Mouse (Mus musculus): Measurements from ENCODE around the gene Gm42742. TPM values are rescaled to one million over a fixed set of nuclear protein-coding genes. Genes with fewer than 3 reads are reported as not detected.
A peak's percentile ranks its signal among the peaks of the same experiment; 100 is the strongest.

The Gm42742 gene
- polyA plus RNA-seq, 1 experiment from 2014 or later: 83.4 TPM

- Histone ChIP-seq H3K4me1 (no peaks in the 10 kb centered on the region), H3K4me2 (no peak overlapping the region), H3K9me3 (no peaks in the 10 kb centered on the region), H3K36me3 (peaks cover 17% of the 10 kb centered on the region), H3K4me3 (no peak overlapping the region), H3K9ac (no peak overlapping the region), H3K27ac (no peak overlapping the region), H3K27me3 (no peaks in the 10 kb centered on the region)
- no peak for ATAC-seq (ENCODE audit: insufficient number of reproducible peaks, insufficient read depth, low FRiP score, low TSS enrichment, low read depth)
- 67% methylated on average over 10 of the region's 10 CpGs for WGBS
Measured at GRCm38 (mm10) chr7:126984667-126985444, 36.0 kb downstream of the Gm42742 start.

GRCm38 (mm10) chr7:126983113-126983512 lies 37.8 kb downstream of the Gm42742 start:
- Histone ChIP-seq H3K27me3 (no peaks in the 10 kb centered on the region), H3K36me3 (peaks cover 35% of the 10 kb centered on the region), H3K4me2 (no peak overlapping the region), H3K9me3 (no peaks in the 10 kb centered on the region), H3K4me3 (no peak overlapping the region), H3K27ac (no peak overlapping the region), H3K9ac (no peak overlapping the region), H3K4me1 (no peaks in the 10 kb centered on the region)
- no peak for ATAC-seq (ENCODE audit: insufficient number of reproducible peaks, insufficient read depth, low FRiP score, low TSS enrichment, low read depth)
- WGBS: 81% methylated on average over 7 of the region's 7 CpGs

GRCm38 (mm10) chr7:126982054-126982453 lies 38.8 kb downstream of the Gm42742 start:
- no peak for ATAC-seq (ENCODE audit: insufficient number of reproducible peaks, insufficient read depth, low FRiP score, low TSS enrichment, low read depth)
- no peak overlapping the region for H3K9ac ChIP-seq
- no peaks in the 10 kb centered on the region for H3K9me3 ChIP-seq
- WGBS: 88% methylated on average over 4 of the region's 4 CpGs
- peaks cover 37% of the 10 kb centered on the region for H3K36me3 ChIP-seq
- H3K27ac ChIP-seq: no peak overlapping the region
- H3K4me1 ChIP-seq: peaks cover 2% of the 10 kb centered on the region
- H3K4me3 ChIP-seq: no peak overlapping the region
- H3K4me2 ChIP-seq: no peak overlapping the region
- H3K27me3 ChIP-seq: no peaks in the 10 kb centered on the region

GRCm38 (mm10) chr7:126981601-126982000 lies 39.3 kb downstream of the Gm42742 start:
- peaks cover 5% of the 10 kb centered on the region for H3K4me1 ChIP-seq
- H3K27me3 ChIP-seq: no peaks in the 10 kb centered on the region
- H3K4me2 ChIP-seq: no peak overlapping the region
- ATAC-seq (ENCODE audit: insufficient number of reproducible peaks, insufficient read depth, low FRiP score, low TSS enrichment, low read depth): no peak
- peaks cover 37% of the 10 kb centered on the region for H3K36me3 ChIP-seq
- no peaks in the 10 kb centered on the region for H3K9me3 ChIP-seq
- H3K4me3 ChIP-seq: no peak overlapping the region
- H3K27ac ChIP-seq: no peak overlapping the region
- no peak overlapping the region for H3K9ac ChIP-seq
- 85% methylated on average over 2 of the region's 2 CpGs for WGBS

GRCm38 (mm10) chr7:126978841-126979240 lies 42.1 kb downstream of the Gm42742 start:
- WGBS: 93% methylated on average over 6 of the region's 6 CpGs
- no peak for ATAC-seq (ENCODE audit: insufficient number of reproducible peaks, insufficient read depth, low FRiP score, low TSS enrichment, low read depth)

GRCm38 (mm10) chr7:126976878-126977459 lies 43.9 kb downstream of the Gm42742 start:
- WGBS: 27% methylated on average over 14 of the region's 14 CpGs
- ATAC-seq (ENCODE audit: insufficient number of reproducible peaks, insufficient read depth, low FRiP score, low TSS enrichment, low read depth): no peak
- Histone ChIP-seq H3K4me1 (peaks cover 10% of the 10 kb centered on the region), H3K4me3 (peak overlapping the region; percentile 85), H3K4me2 (peak overlapping the region; percentile 89), H3K27me3 (no peaks in the 10 kb centered on the region), H3K36me3 (peaks cover 37% of the 10 kb centered on the region), H3K9ac (peak overlapping the region; percentile 96), H3K9me3 (no peaks in the 10 kb centered on the region), H3K27ac (peak overlapping the region; percentile 97)

More at GRCm38 (mm10) chr7:126978841-126979240, 42.1 kb downstream of the Gm42742 start:
- H3K36me3 ChIP-seq: peaks cover 37% of the 10 kb centered on the region
- H3K4me1 ChIP-seq: peaks cover 10% of the 10 kb centered on the region
- H3K27me3 ChIP-seq: no peaks in the 10 kb centered on the region
- H3K4me3 ChIP-seq: no peak overlapping the region
- no peak overlapping the region for H3K9ac ChIP-seq
- no peaks in the 10 kb centered on the region for H3K9me3 ChIP-seq
- H3K4me2 ChIP-seq: no peak overlapping the region
- no peak overlapping the region for H3K27ac ChIP-seq

- Histone ChIP-seq H3K4me1 (peaks cover 10% of the 10 kb centered on the region), H3K9me3 (no peaks in the 10 kb centered on the region), H3K4me3 (peak within 1 kb of the TSS; percentile 85), H3K27ac (peak within 1 kb of the TSS; percentile 97), H3K4me2 (peak within 1 kb of the TSS; percentile 89), H3K36me3 (peaks cover 31% of the 10 kb centered on the region), H3K9ac (peak within 1 kb of the TSS; percentile 96), H3K27me3 (no peaks in the 10 kb centered on the region)
- under 1% methylated on average over 55 of the region's 55 CpGs for WGBS
- ATAC-seq (ENCODE audit: insufficient number of reproducible peaks, insufficient read depth, low FRiP score, low TSS enrichment, low read depth): peak; percentile 89
Measured at GRCm38 (mm10) chr7:126975950-126976866, 44.7 kb downstream of the Gm42742 start, which contains the start of gene Cdiptos. Gene Cdiptos, minus strand, starts transcription at chr7:126976098.

- Histone ChIP-seq H3K9me3 (no peaks in the 10 kb centered on the region), H3K27me3 (no peaks in the 10 kb centered on the region), H3K4me1 (peaks cover 10% of the 10 kb centered on the region), H3K4me2 (peak within 1 kb of the TSS; percentile 89), H3K27ac (peak within 1 kb of the TSS; percentile 97), H3K4me3 (peak within 1 kb of the TSS; percentile 85), H3K36me3 (peaks cover 27% of the 10 kb centered on the region), H3K9ac (peak within 1 kb of the TSS; percentile 96)
- 0% methylated on average over 1 of the region's 1 CpGs for WGBS
- no peak for ATAC-seq (ENCODE audit: insufficient number of reproducible peaks, insufficient read depth, low FRiP score, low TSS enrichment, low read depth)
Measured at GRCm38 (mm10) chr7:126975893-126975949, 45.2 kb downstream of the Gm42742 start, which contains the start of gene Cdipt. Gene Cdipt, plus strand, starts transcription at chr7:126975914.

- peak overlapping the region; percentile 85 for H3K4me3 ChIP-seq
- H3K9me3 ChIP-seq: no peaks in the 10 kb centered on the region
- peaks cover 10% of the 10 kb centered on the region for H3K4me1 ChIP-seq
- H3K4me2 ChIP-seq: peak overlapping the region; percentile 89
- H3K27me3 ChIP-seq: no peaks in the 10 kb centered on the region
- H3K36me3 ChIP-seq: peaks cover 26% of the 10 kb centered on the region
- ATAC-seq (ENCODE audit: insufficient number of reproducible peaks, insufficient read depth, low FRiP score, low TSS enrichment, low read depth): no peak
- H3K27ac ChIP-seq: peak overlapping the region; percentile 97; the same call in 1 of the 2 replicates
- 8% methylated on average over 8 of the region's 8 CpGs for WGBS
- peak overlapping the region; percentile 96 for H3K9ac ChIP-seq
Measured at GRCm38 (mm10) chr7:126975493-126975892, 45.4 kb downstream of the Gm42742 start.

GRCm38 (mm10) chr7:126967361-126967760 lies 53.5 kb downstream of the Gm42742 start:
- Histone ChIP-seq H3K4me1 (no peaks in the 10 kb centered on the region), H3K27ac (no peak overlapping the region), H3K27me3 (peaks cover 21% of the 10 kb centered on the region), H3K4me2 (no peak overlapping the region), H3K9ac (no peak overlapping the region), H3K9me3 (no peaks in the 10 kb centered on the region), H3K36me3 (no peaks in the 10 kb centered on the region), H3K4me3 (no peak overlapping the region)
- 58% methylated on average over 6 of the region's 6 CpGs for WGBS
- no peak for ATAC-seq (ENCODE audit: insufficient number of reproducible peaks, insufficient read depth, low FRiP score, low TSS enrichment, low read depth)

GRCm38 (mm10) chr7:126965568-126965967 lies 55.3 kb downstream of the Gm42742 start:
- Histone ChIP-seq H3K4me2 (no peak overlapping the region), H3K27me3 (peaks cover 24% of the 10 kb centered on the region), H3K4me1 (no peaks in the 10 kb centered on the region), H3K4me3 (no peak overlapping the region), H3K36me3 (no peaks in the 10 kb centered on the region), H3K27ac (no peak overlapping the region), H3K9me3 (no peaks in the 10 kb centered on the region), H3K9ac (no peak overlapping the region)
- ATAC-seq (ENCODE audit: insufficient number of reproducible peaks, insufficient read depth, low FRiP score, low TSS enrichment, low read depth): no peak
- 51% methylated on average over 3 of the region's 3 CpGs for WGBS

All from embryonic facial prominence, embryonic 13.5 days (tissue).